Mouse (Mus musculus): ENCODE data around the gene Txndc5. TPM values are rescaled to one million over a fixed set of nuclear protein-coding genes. Genes with fewer than 3 reads are reported as not detected.

Txndc5 gene
- polyA plus RNA-seq, 2 experiments = 31.2 to 66.8 TPM

GRCm38 (mm10) chr13:38451446-38451845 is 77.2 kb downstream of the Txndc5 start:
- H3K9ac ChIP-seq (replicated peaks) = no peak overlapping the region
- no peaks in the 10 kb centered on the region; a peak in 1 of 4 replicates for H3K4me1 ChIP-seq (replicated peaks; ENCODE audit: control insufficient read depth in 2 of 2, insufficient read depth in 2 of 2, low read length in 1 of 2)
- no peaks in the 10 kb centered on the region for H3K27me3 ChIP-seq (ENCODE audit: control insufficient read depth, insufficient read depth, low read length)
- no peak overlapping the region for H3K4me3 ChIP-seq (ENCODE audit: insufficient read depth in 1 of 2, low read depth in 2 of 2, low read length in 2 of 2)
- DNase-seq (ENCODE audit: low read depth in 3 of 3, low spot score in 3 of 3) = no peak
- H3K9me3 ChIP-seq (ENCODE audit: control insufficient read depth, low read length) = no peaks in the 10 kb centered on the region
- H3K27ac ChIP-seq = no peak overlapping the region
- ATAC-seq (ENCODE audit: insufficient read depth) = no peak
- 57% methylated on average over 5 of the region's 5 CpGs for WGBS (ENCODE audit: insufficient replicate concordance)
- TF ChIP-seq CTCF (IDR thresholded peaks at IDR 0.05; ENCODE audit: low read depth) (no peak), EP300 (IDR thresholded peaks at IDR 0.05; ENCODE audit: low read depth) (no peak)
- H3K36me3 ChIP-seq (replicated peaks; ENCODE audit: control insufficient read depth, insufficient read depth, low read depth) = no peaks in the 10 kb centered on the region
- H3K4me2 ChIP-seq (ENCODE audit: low read depth) = no peak overlapping the region

Other genes starting within 250 kb of the Txndc5 start
- 0.39 and 0.54 TPM in 2 replicates for gene Bmp6, start 183.7 kb downstream of the Txndc5 start, polyA plus RNA-seq (2012; rRNA removed)
- gene Bmp6, start 183.7 kb downstream of the Txndc5 start, polyA plus RNA-seq (2014; fragmentation: Nextera tagmentation; extraction: Ambion mirVana) = 0.19 and 0.20 TPM in 2 replicates
- 2.2 and 3.6 TPM in 2 replicates for gene Bloc1s5, start 106.3 kb upstream of the Txndc5 start, polyA plus RNA-seq (2012; rRNA removed)
- gene Bloc1s5, start 106.3 kb upstream of the Txndc5 start, polyA plus RNA-seq (2014; fragmentation: Nextera tagmentation; extraction: Ambion mirVana) = 10.4 and 12.2 TPM in 2 replicates
- gene Eef1e1, start 130.2 kb upstream of the Txndc5 start, polyA plus RNA-seq (2012; rRNA removed) = 14.2 and 20.3 TPM in 2 replicates
- 51.8 and 52.1 TPM in 2 replicates for gene Eef1e1, start 130.2 kb upstream of the Txndc5 start, polyA plus RNA-seq (2014; fragmentation: Nextera tagmentation; extraction: Ambion mirVana)